In the genomic region with DNA sequence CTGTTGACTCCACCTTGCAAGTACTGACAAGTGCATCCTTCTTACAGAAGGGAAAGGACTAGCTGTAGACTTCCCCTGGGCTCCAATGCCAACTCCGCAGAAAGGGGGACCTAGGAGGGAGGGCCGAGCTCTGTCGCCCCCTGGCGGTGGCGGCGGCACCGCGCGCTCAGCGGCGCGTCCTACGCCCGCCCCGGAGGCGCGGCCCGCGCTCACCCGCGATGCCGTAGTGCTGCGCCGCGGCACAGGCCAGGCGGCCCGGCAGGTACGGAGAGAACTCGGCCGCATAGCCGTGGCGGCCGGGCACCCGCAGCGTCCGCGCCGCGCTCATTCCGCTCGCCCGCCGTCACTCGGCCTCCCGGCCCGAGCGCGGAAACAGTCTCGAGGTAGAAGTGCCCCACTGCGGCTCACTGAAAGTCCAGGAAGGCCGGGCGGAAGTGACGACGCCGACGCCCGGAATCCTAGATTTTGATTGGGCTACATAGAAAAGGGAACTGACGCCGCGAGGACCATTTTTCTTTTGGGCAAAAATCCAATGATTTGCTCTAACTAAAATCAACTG, we compare ENCODE assay signal across 7 mouse cellular contexts. TPM values are rescaled to one million over a fixed set of nuclear protein-coding genes. Genes with fewer than 3 reads are reported as not detected.
DNase-seq lines count a peak whose midpoint lies in the region; ATAC-seq and TF ChIP-seq lines count a peak whose summit lies in the region.

A gene (minus strand): TSS at position 444 of the 559 bp plus-strand sequence.

- H3K4me1 ChIP-seq in intestine, embryonic 16.5 days (ENCODE audit: control insufficient read depth, insufficient read depth, low read length): peaks cover 3% of the 10 kb centered on the region; the same call in 1 of the 2 replicates
- no peaks in the 10 kb centered on the region for H3K4me1 ChIP-seq in midbrain, embryonic 12.5 days
- H3K4me1 ChIP-seq in small intestine, adult 2 months (ENCODE audit: control insufficient read depth, insufficient read depth, insufficient read length, low read length): no peaks in the 10 kb centered on the region; the same call in 1 of the 2 replicates

- TF ChIP-seq POLR2A in small intestine, adult 2 months (IDR thresholded peaks at IDR 0.05; ENCODE audit: low read depth, low read length): peak; percentile 45; the same call in 1 of the 2 replicates

- DNase-seq in adrenal gland, adult 2 months: peak; percentile 94
- peak; percentile 93 for DNase-seq in embryo, embryonic 11.5 days (ENCODE audit: low read depth, low spot score)
- peak; percentile 87 to 91 for DNase-seq in gastrocnemius, postnatal 4 days (ENCODE audit: low spot score in 2 of 2)
- peak; percentile 95 to 96 for DNase-seq in left cerebral cortex, postnatal 36 days (ENCODE audit: low spot score in 2 of 2)

- H3K4me2 ChIP-seq in intestine, embryonic 16.5 days (ENCODE audit: low read depth, low read length): peak within 1 kb of the TSS; percentile 56
- peak within 1 kb of the TSS; percentile 19 for H3K4me2 ChIP-seq in midbrain, embryonic 12.5 days (replicated peaks)

- H3K9ac ChIP-seq in intestine, embryonic 16.5 days (ENCODE audit: low read depth, low read length): peak within 1 kb of the TSS; percentile 93
- H3K9ac ChIP-seq in midbrain, embryonic 12.5 days (replicated peaks): peak within 1 kb of the TSS; percentile 80

- no peaks in the 10 kb centered on the region for H3K27me3 ChIP-seq in intestine, embryonic 16.5 days (replicated peaks; ENCODE audit: control insufficient read depth, insufficient read depth, low read length)
- H3K27me3 ChIP-seq in midbrain, embryonic 12.5 days: no peaks in the 10 kb centered on the region
- H3K27me3 ChIP-seq in small intestine, adult 2 months (ENCODE audit: control insufficient read depth, insufficient read depth, low read length): no peaks in the 10 kb centered on the region

- TF ChIP-seq CTCF in small intestine, adult 2 months (IDR thresholded peaks at IDR 0.05; ENCODE audit: extremely low read depth, insufficient read length, insufficient replicate concordance, low read depth, low read length): peak; percentile 99

- H3K4me3 ChIP-seq in intestine, embryonic 16.5 days (ENCODE audit: low read length): peak within 1 kb of the TSS; percentile 74
- H3K4me3 ChIP-seq in midbrain, embryonic 12.5 days: peak within 1 kb of the TSS; percentile 59
- peak within 1 kb of the TSS; percentile 88 for H3K4me3 ChIP-seq in small intestine, adult 2 months (ENCODE audit: low read depth, low read length)

- no peaks in the 10 kb centered on the region for H3K36me3 ChIP-seq in intestine, embryonic 16.5 days (ENCODE audit: control insufficient read depth, insufficient read depth, low read length)
- 0 out of 2 replicates have a peak, but pooled peaks cover 5% of the 10 kb centered on the region for H3K36me3 ChIP-seq in midbrain, embryonic 12.5 days
- H3K36me3 ChIP-seq in small intestine, adult 2 months (ENCODE audit: control insufficient read depth, insufficient read depth, low read length): peaks cover 1% of the 10 kb centered on the region; the same call in 1 of the 2 replicates

- peak; percentile 98 for ATAC-seq in intestine, embryonic 16.5 days
- ATAC-seq in midbrain, embryonic 12.5 days (ENCODE audit: low FRiP score, low read depth): peak; percentile 98

- H3K9me3 ChIP-seq in intestine, embryonic 16.5 days (ENCODE audit: control insufficient read depth, low read length): no peaks in the 10 kb centered on the region
- no peaks in the 10 kb centered on the region for H3K9me3 ChIP-seq in midbrain, embryonic 12.5 days

- 2% methylated on average over 53 of the region's 60 CpGs for WGBS in intestine, embryonic 16.5 days
- WGBS in midbrain, embryonic 12.5 days: under 1% methylated on average over 60 of the region's 60 CpGs
- under 1% methylated on average over 60 of the region's 60 CpGs for WGBS in small intestine, adult 2 months

- intact Hi-C loops in left cerebral cortex, postnatal 36 days (cut with DNase I): no loop called here

- H3K27ac ChIP-seq in intestine, embryonic 16.5 days (ENCODE audit: low read length): peak within 1 kb of the TSS; percentile 96
- H3K27ac ChIP-seq in midbrain, embryonic 12.5 days (replicated peaks): peak within 1 kb of the TSS; percentile 91
- peak within 1 kb of the TSS; percentile 97 for H3K27ac ChIP-seq in small intestine, adult 2 months (ENCODE audit: insufficient read depth, low read depth, low read length)

RNA-seq across cellular contexts. Expression of the gene that starts here (rescaled TPM):
- total RNA-seq in adrenal gland, adult 2 months (2021): 10 to 100 TPM; 44.8 to 47.5 TPM
- 114 and 169 TPM in 2 replicates for polyA plus RNA-seq in adrenal gland, adult 2 months (2012; rRNA removed)
- total RNA-seq in gastrocnemius, postnatal 4 days (2021): 10 to 100 TPM; 11.5 to 12.1 TPM
- polyA plus RNA-seq in intestine, embryonic 16.5 days (2015; fragmentation: Nextera tagmentation; extraction: Ambion mirVana): 51.4 and 57.0 TPM in 2 replicates
- total RNA-seq in left cerebral cortex, postnatal 36 days (2021): 10 to 100 TPM; 25.6 to 28.3 TPM
- polyA plus RNA-seq in midbrain, embryonic 12.5 days (2016; fragmentation: Nextera tagmentation; extraction: Ambion mirVana): 26.8 and 29.8 TPM in 2 replicates
- 10.3 and 26.1 TPM in 2 replicates for polyA plus RNA-seq in small intestine, adult 2 months (2012; rRNA removed)

Comparison
In these comparisons a context has a peak if more than half of its experiments do, and no peak if none do; other contexts are left out.
1. Peak in every context shown above with its lines: DNase-seq, ATAC-seq, H3K4me3 ChIP-seq and H3K27ac ChIP-seq.